Mouse (Mus musculus) thymus, adult 2 months (tissue): ENCODE results near the gene Uhmk1. TPM values are rescaled to one million over a fixed set of nuclear protein-coding genes. Genes with fewer than 3 reads are reported as not detected.
A peak's percentile ranks its signal among the peaks of the same experiment; 100 is the strongest.
"Not testable (repeated sequence)": the region's sequence is repeated elsewhere in the genome, so short reads cannot be mapped to it uniquely, and the experiment has no call there.

Experiments used
- DNase-seq: peaks from one replicate; pipeline ENCODE4 v3.0.0; 2021
- H3K27ac ChIP-seq: fragments of 200-500 bp; 2 replicates; pipeline ENCODE4 v1.5.1; 2012; ENCODE audit warnings: low read length, control low read depth; ENCODE audit not compliant: control insufficient read depth, insufficient read depth
- H3K27me3 ChIP-seq: fragments of 200-500 bp; 2 replicates; pipeline ENCODE4 v1.6.1; 2012; ENCODE audit warnings: mild to moderate bottlenecking, low read length, moderate library complexity, mixed read lengths; ENCODE audit not compliant: control insufficient read depth, insufficient read depth
- H3K36me3 ChIP-seq: fragments of 200-500 bp; 2 replicates; pipeline ENCODE4 v1.6.1; 2012; ENCODE audit warnings: mild to moderate bottlenecking, low read length, moderate library complexity; ENCODE audit not compliant: control insufficient read depth, insufficient read depth
- H3K4me1 ChIP-seq: fragments of 200-500 bp; replicated peaks from 2 replicates; pipeline ENCODE4 v1.6.1; 2012; ENCODE audit warnings: low read length; ENCODE audit not compliant: control insufficient read depth, insufficient read depth
- H3K4me3 ChIP-seq: fragments of 200-500 bp; 2 replicates; pipeline ENCODE4 v1.5.1; 2012; ENCODE audit warnings: mild to moderate bottlenecking, low read length, control low read depth, moderate library complexity; ENCODE audit not compliant: control insufficient read depth, insufficient read depth
- CTCF ChIP-seq: fragments of 200-500 bp; IDR thresholded peaks from 2 replicates; pipeline ENCODE4 v1.5.1; 2012; ENCODE audit warnings: mild to moderate bottlenecking, control low read depth, low read length, moderate library complexity, borderline replicate concordance; ENCODE audit not compliant: control insufficient read depth, poor library complexity, insufficient read depth; ENCODE audit errors: extremely low read depth
- POLR2A ChIP-seq: fragments of 200-500 bp; IDR thresholded peaks from 2 replicates; pipeline ENCODE4 v1.6.1; 2012; ENCODE audit warnings: mild to moderate bottlenecking, low read length, control low read depth, moderate library complexity; ENCODE audit not compliant: control insufficient read depth, poor library complexity, insufficient read depth; ENCODE audit errors: extremely low read depth
- WGBS: fragments of 180-500 bp; shearing (Covaris S2); methylation state at CpG from one replicate; pipeline ENCODE4 v1.1.7; 2018; 5-methylcytosine and 5-hydroxymethylcytosine counted together
- polyA plus RNA-seq: library from polyadenylated mRNA; depleted of rRNA; stranded (reverse); fragments of >200 nt; gene quantifications from 2 replicates; pipeline ENCODE4 v1.2.3, GENCODE M21; 2012; rRNA removed

The Uhmk1 gene
- polyA plus RNA-seq = 16.3 and 16.8 TPM in 2 replicates

DNA sequence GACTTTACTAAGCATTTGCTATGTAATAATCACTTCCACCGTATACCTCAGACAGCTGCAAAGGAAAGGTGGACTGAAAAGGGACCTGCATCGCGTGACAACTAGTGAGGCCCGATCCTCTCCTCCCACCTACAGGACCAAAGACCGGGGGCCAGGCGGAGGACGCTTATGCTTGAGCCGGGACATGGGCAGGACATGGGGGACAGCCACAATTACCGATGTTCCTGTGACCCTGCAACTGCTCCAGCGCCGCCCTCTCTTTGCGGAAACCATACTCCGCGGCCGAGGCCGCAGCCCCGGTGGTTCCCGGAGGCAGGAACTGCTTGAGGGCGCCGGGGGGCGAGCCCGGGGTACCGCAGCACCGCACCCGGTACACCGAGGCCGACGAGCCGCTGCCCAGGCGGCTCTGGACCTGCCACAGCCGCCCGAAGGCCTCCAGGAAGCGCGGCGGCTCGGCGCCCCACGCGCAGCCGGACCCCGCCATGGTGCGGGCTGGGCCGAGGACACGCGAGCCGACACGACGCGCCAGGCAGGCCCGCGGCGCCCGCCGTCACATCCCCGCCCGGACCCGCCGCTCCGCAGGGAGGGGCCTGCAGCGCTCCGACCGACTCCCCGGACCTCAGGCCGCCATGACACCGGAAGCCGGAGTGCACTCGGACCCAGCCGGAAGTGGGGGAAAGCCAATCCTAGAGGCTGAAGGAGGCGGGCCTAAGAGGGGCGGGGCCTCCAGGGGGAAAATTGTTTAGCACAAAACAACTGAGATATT, at the start of gene Uhmk1:
TSS of gene Uhmk1 (minus strand) at position 641 of the 766 bp plus-strand sequence.
- H3K27ac ChIP-seq = no peak within 1 kb of the TSS
- H3K27me3 ChIP-seq = no peaks in the 10 kb centered on the region
- TF ChIP-seq POLR2A (peak; percentile 76), CTCF (no peak)
- peak within 1 kb of the TSS; percentile 83 for H3K4me3 ChIP-seq
- peaks cover 22% of the 10 kb centered on the region for H3K36me3 ChIP-seq
- peaks cover 2% of the 10 kb centered on the region; the same call in 1 of the 2 replicates for H3K4me1 ChIP-seq
- DNase-seq = peak; percentile 89
- 1% methylated on average over 70 of the region's 70 CpGs for WGBS

GRCm38 (mm10) chr1:170255560-170255910, 40.3 kb upstream of the Uhmk1 start:
- Histone ChIP-seq H3K4me3 (peak overlapping the region; percentile 76), H3K36me3 (no peaks in the 10 kb centered on the region), H3K27ac (no peak overlapping the region), H3K4me1 (peaks cover 6% of the 10 kb centered on the region), H3K27me3 (no peaks in the 10 kb centered on the region)
- TF ChIP-seq POLR2A = peak; percentile 44; the same call in 1 of the 2 replicates
- TF ChIP-seq CTCF = no peak
- DNase-seq = peak; percentile 66
- 48% methylated on average over 32 of the region's 32 CpGs for WGBS

DNA sequence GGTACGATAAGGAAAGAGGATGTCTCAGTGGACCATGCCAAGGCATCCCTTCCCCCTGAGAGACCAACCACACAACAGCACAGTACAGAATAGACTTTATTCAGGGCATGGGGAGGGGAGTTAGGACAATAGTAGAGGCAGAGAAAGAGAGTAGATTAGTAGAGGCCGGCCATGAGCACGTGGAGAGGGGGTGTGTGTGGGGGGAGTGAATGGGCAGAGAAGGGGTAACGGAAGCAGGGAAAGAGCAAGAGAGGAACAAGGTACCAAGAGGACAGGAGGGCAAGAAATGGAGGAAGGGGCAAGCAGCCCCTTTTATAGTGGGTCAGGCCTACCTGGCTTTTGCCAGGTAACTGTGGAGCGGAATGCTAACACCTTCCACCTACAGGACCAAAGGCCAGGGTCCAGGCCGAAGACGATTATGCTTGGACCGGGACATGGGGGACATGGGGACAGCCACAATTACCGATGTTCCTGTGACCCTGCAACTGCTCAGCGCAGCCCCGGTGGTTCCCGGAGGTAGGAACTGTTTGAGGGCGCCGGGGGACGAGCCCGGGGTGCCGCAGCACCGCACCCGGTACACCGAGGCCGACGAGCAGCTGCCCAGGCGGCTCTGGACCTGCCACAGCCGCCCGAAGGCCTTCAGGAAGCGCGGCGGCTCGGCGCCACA, 39.8 kb upstream of the Uhmk1 start:
- DNase-seq = no peak
- TF ChIP-seq CTCF (no peak), POLR2A (no peak)
- H3K27ac ChIP-seq = no peak overlapping the region
- H3K4me3 ChIP-seq = peak overlapping the region; percentile 76
- 48% methylated on average over 30 of the region's 30 CpGs for WGBS
- no peaks in the 10 kb centered on the region for H3K27me3 ChIP-seq
- H3K4me1 ChIP-seq = peaks cover 6% of the 10 kb centered on the region
- no peaks in the 10 kb centered on the region for H3K36me3 ChIP-seq

- Histone ChIP-seq H3K27ac (no peak overlapping the region), H3K36me3 (no peaks in the 10 kb centered on the region), H3K4me3 (no peak overlapping the region), H3K4me1 (no peaks in the 10 kb centered on the region), H3K27me3 (no peaks in the 10 kb centered on the region)
- WGBS = 97% methylated on average over 3 of the region's 3 CpGs
- DNase-seq = no peak
- TF ChIP-seq CTCF (no peak), POLR2A (no peak)
Observed at GRCm38 (mm10) chr1:170245016-170245415, 29.8 kb upstream of the Uhmk1 start.

GRCm38 (mm10) chr1:170232688-170233087, 17.5 kb upstream of the Uhmk1 start, which contains the start of gene Sh2d1b2:
Sh2d1b2 (plus strand) TSS chr1:170232749.
- H3K27ac ChIP-seq, H3K36me3 ChIP-seq, H3K4me1 ChIP-seq, DNase-seq, H3K27me3 ChIP-seq, H3K4me3 ChIP-seq: not testable (repeated sequence)
- WGBS = 75% methylated on average over 6 of the region's 6 CpGs

GRCm38 (mm10) chr1:170223276-170223675, 8.1 kb upstream of the Uhmk1 start:
- no peaks in the 10 kb centered on the region for H3K36me3 ChIP-seq
- DNase-seq = no peak
- H3K4me1 ChIP-seq = no peaks in the 10 kb centered on the region
- 85% methylated on average over 2 of the region's 2 CpGs for WGBS
- H3K4me3 ChIP-seq = no peak overlapping the region
- TF ChIP-seq POLR2A (no peak), CTCF (no peak)
- no peaks in the 10 kb centered on the region for H3K27me3 ChIP-seq
- H3K27ac ChIP-seq = no peak overlapping the region

DNA sequence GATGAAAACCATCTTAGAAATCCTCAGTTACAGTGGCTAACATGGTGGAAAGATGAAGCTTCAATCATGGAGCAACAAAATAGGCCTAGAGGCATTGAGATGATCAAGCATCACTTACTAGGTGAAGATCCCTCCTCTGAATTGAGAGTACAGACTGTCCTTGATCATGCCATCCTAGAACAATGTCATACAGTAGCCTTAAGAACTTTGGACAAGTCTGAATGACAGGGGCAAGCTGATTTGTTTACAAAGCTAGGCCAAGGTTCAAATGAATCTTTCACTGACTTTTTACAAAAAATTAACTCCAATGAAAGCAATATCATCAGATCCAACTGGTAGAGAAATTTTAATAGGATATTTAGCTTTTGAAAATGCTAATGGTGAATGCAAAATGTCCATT, 5.2 kb upstream of the Uhmk1 start:
- H3K4me3 ChIP-seq = no peak overlapping the region
- H3K27ac ChIP-seq = no peak overlapping the region
- TF ChIP-seq CTCF = no peak
- no peak for TF ChIP-seq POLR2A
- no peaks in the 10 kb centered on the region for H3K36me3 ChIP-seq
- no peaks in the 10 kb centered on the region for H3K27me3 ChIP-seq
- no peak for DNase-seq
- H3K4me1 ChIP-seq = no peaks in the 10 kb centered on the region
